In the genomic region with DNA sequence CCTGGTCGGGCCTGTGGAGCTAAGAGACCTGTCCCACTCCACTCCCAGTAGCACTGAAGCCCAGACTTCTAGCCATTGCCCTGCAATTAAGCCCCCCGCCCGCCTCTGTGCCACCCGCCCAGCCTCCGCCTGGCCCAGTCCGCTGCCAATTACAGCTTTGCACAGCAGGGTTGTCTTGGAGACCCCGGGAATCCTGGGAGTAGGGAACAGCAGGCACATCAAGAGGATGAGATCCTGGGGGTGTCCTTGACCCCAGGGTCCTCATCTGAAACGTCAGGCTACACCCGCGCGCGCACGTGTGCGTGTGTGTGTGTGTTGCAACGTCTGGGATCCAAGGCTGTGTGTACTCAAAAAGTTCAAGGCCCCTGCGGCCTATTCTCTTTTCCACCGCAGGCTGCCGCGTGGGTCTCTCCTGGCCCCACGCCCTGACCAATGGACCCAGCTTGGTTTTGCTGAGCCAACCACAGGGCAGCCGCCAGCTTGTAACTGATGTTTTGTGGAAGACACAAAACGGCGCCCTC, we compare ENCODE assay signal across 10 mouse cellular contexts. TPM values are rescaled to one million over a fixed set of nuclear protein-coding genes. Genes with fewer than 3 reads are reported as not detected.
DNase-seq lines count a peak whose midpoint lies in the region; ATAC-seq and TF ChIP-seq lines count a peak whose summit lies in the region.
"Had no signal": no experiment of that assay in that cellular context is flagged by ENCODE, and none has a peak within 500 bp of the region (broad histone marks: within the 10 kb centered on the region; RNA-seq: fewer than 3 reads in every experiment).

No protein-coding gene starts in this region.

- peaks cover 75% of the 10 kb centered on the region for H3K27me3 ChIP-seq in heart, embryonic 16.5 days (ENCODE audit: control insufficient read depth, insufficient read depth, low read length)
- H3K27me3 ChIP-seq in hindbrain, embryonic 13.5 days: peaks cover 77% of the 10 kb centered on the region
- no peaks in the 10 kb centered on the region for H3K27me3 ChIP-seq in myocyte (ENCODE audit: control insufficient read depth, insufficient read depth, insufficient read length)

- TF ChIP-seq POLR2A in myocyte (IDR thresholded peaks at IDR 0.05; ENCODE audit: insufficient read length, low read depth): no peak

- no peaks in the 10 kb centered on the region for H3K79me2 ChIP-seq in myocyte (ENCODE audit: control insufficient read depth, insufficient read depth)

- H3K36me3 ChIP-seq in heart, embryonic 16.5 days (ENCODE audit: control insufficient read depth, insufficient read depth): no peaks in the 10 kb centered on the region
- no peaks in the 10 kb centered on the region for H3K36me3 ChIP-seq in hindbrain, embryonic 13.5 days
- H3K36me3 ChIP-seq in myocyte (ENCODE audit: control insufficient read depth, insufficient read depth): no peaks in the 10 kb centered on the region
- H3K36me3 ChIP-seq: G1E had no signal

- ATAC-seq in heart, embryonic 16.5 days (replicated peaks; ENCODE audit: extremely low read depth, insufficient read depth, low FRiP score): no peak
- peak; percentile 14 for ATAC-seq in hindbrain, embryonic 13.5 days (ENCODE audit: low FRiP score)

- no peak overlapping the region for H3K27ac ChIP-seq in heart, embryonic 16.5 days (ENCODE audit: low read length)
- no peak overlapping the region for H3K27ac ChIP-seq in hindbrain, embryonic 13.5 days

- DNase-seq in heart, postnatal 10 days: no peak
- peak; percentile 81 for DNase-seq in adrenal gland, postnatal 14 days
- DNase-seq in thymus, postnatal 14 days: no peak
- DNase-seq in urinary bladder, postnatal 25 days (ENCODE audit: low spot score): no peak
- no peak for DNase-seq in gastrocnemius, postnatal 4 days (ENCODE audit: low spot score in 2 of 2)

- H3K4me2 ChIP-seq in heart, embryonic 16.5 days (ENCODE audit: low read depth, low read length): peak overlapping the region; percentile 63
- peak overlapping the region; percentile 66 for H3K4me2 ChIP-seq in hindbrain, embryonic 13.5 days
- peak overlapping the region; percentile 97 for H3K4me2 ChIP-seq in myocyte (ENCODE audit: low read depth)

- 14% methylated on average over 23 of the region's 23 CpGs for whole genome bisulfite sequencing in heart, embryonic 16.5 days
- WGBS in hindbrain, embryonic 13.5 days: 2% methylated on average over 23 of the region's 23 CpGs

- no peak overlapping the region for H3K4me3 ChIP-seq in heart, embryonic 16.5 days (ENCODE audit: low read length)
- peak overlapping the region; percentile 36 for H3K4me3 ChIP-seq in hindbrain, embryonic 13.5 days
- H3K4me3 ChIP-seq in myocyte: peak overlapping the region; percentile 8

- H3K9ac ChIP-seq in heart, embryonic 16.5 days (ENCODE audit: low read length): no peak overlapping the region
- peak overlapping the region; percentile 63 for H3K9ac ChIP-seq in hindbrain, embryonic 13.5 days

- no peak overlapping the region for H3ac ChIP-seq in myocyte (ENCODE audit: control insufficient read depth, insufficient read length)

- no peaks in the 10 kb centered on the region for H3K9me3 ChIP-seq in heart, embryonic 16.5 days (replicated peaks; ENCODE audit: control insufficient read depth, low read length)
- H3K9me3 ChIP-seq in hindbrain, embryonic 13.5 days: no peaks in the 10 kb centered on the region
- H3K9me3 ChIP-seq: G1E had no signal

- peaks cover 24% of the 10 kb centered on the region for H3K4me1 ChIP-seq in heart, embryonic 16.5 days (ENCODE audit: control insufficient read depth, insufficient read depth, low read length)
- peaks cover 56% of the 10 kb centered on the region for H3K4me1 ChIP-seq in hindbrain, embryonic 13.5 days (replicated peaks)

- intact Hi-C loops in heart, postnatal 10 days (cut with DNase I): loop anchor here (1.0 kb wide), 2 partner anchors 19 to 44 kb away; no protein-coding TSS in a partner anchor

TF ChIP-seq in myocyte, 11 proteins besides CTCF, POLR2A, EP300 and RAD21:
- TF ChIP-seq SRF (IDR thresholded peaks at IDR 0.05; ENCODE audit: control insufficient read depth, insufficient read length, low read depth) (no peak), MYOG (IDR thresholded peaks at IDR 0.05; ENCODE audit: control insufficient read depth in 1 of 3, insufficient read depth in 1 of 3, insufficient read length in 2 of 3, low read depth in 2 of 3) (peak in 1 of 3 experiments; percentile 19), TCF12 (IDR thresholded peaks at IDR 0.05; ENCODE audit: insufficient read depth, poor library complexity, severe bottlenecking) (no peak), CEBPB (IDR thresholded peaks at IDR 0.05; ENCODE audit: insufficient read depth, poor library complexity, severe bottlenecking) (no peak)
TF ChIP-seq in myocyte: peak in this region for 1.

RNA-seq across cellular contexts. Expression of a gene that starts 16.3 kb away (rescaled TPM):
- 0.20 and 0.24 TPM in 2 replicates for polyA plus RNA-seq in heart, embryonic 16.5 days (2015; fragmentation: Nextera tagmentation; extraction: Ambion mirVana)
- not detected for total RNA-seq in heart, postnatal 10 days (2021)
- 0.30 TPM in 2 replicates for total RNA-seq in adrenal gland, postnatal 14 days (2021)
- polyA plus RNA-seq in hindbrain, embryonic 13.5 days (2015; fragmentation: Nextera tagmentation; extraction: Ambion mirVana): 0.19 and 0.45 TPM in 2 replicates
- polyA plus RNA-seq in myocyte (2012; fragmentation: generic; extraction: Trizol): 44.0 TPM
- under 1 TPM; 0.13 to 0.27 TPM for total RNA-seq in gastrocnemius, postnatal 4 days (2021)
- polyA plus RNA-seq: G1E had no signal

RNA-seq across cellular contexts. Expression of a gene that starts 35.9 kb away (rescaled TPM):
- polyA plus RNA-seq in heart, embryonic 16.5 days (2015; fragmentation: Nextera tagmentation; extraction: Ambion mirVana): 0.36 and 0.71 TPM in 2 replicates
- total RNA-seq in heart, postnatal 10 days (2021): under 1 TPM; 0.17 to 0.60 TPM
- total RNA-seq in adrenal gland, postnatal 14 days (2021): 2.4 and 3.2 TPM in 2 replicates
- polyA plus RNA-seq in hindbrain, embryonic 13.5 days (2015; fragmentation: Nextera tagmentation; extraction: Ambion mirVana): 3.6 and 4.5 TPM in 2 replicates
- 3.1 TPM for polyA plus RNA-seq in myocyte (2012; fragmentation: generic; extraction: Trizol)
- 1 to 10 TPM; 1.1 to 1.8 TPM for total RNA-seq in gastrocnemius, postnatal 4 days (2021)
- total RNA-seq: G1E had no signal
- polyA plus RNA-seq: G1E had no signal

RNA-seq across cellular contexts. Expression of a gene that starts 47.1 kb away (rescaled TPM):
- not detected in 2 replicates for polyA plus RNA-seq in heart, embryonic 16.5 days (2015; fragmentation: Nextera tagmentation; extraction: Ambion mirVana)
- total RNA-seq in heart, postnatal 10 days (2021): under 1 TPM in 1 of 2 experiments, not detected in 1; 0.12 TPM
- 4.1 and 5.8 TPM in 2 replicates for total RNA-seq in adrenal gland, postnatal 14 days (2021)
- 6.1 and 6.5 TPM in 2 replicates for polyA plus RNA-seq in hindbrain, embryonic 13.5 days (2015; fragmentation: Nextera tagmentation; extraction: Ambion mirVana)
- polyA plus RNA-seq in myocyte (2012; fragmentation: generic; extraction: Trizol): 0.05 TPM
- under 1 TPM; 0.12 to 0.18 TPM for total RNA-seq in gastrocnemius, postnatal 4 days (2021)
- total RNA-seq: G1E had no signal
- polyA plus RNA-seq: G1E had no signal

RNA-seq across cellular contexts. Expression of a gene that starts 58.6 kb away (rescaled TPM):
- 4.6 and 5.7 TPM in 2 replicates for polyA plus RNA-seq in heart, embryonic 16.5 days (2015; fragmentation: Nextera tagmentation; extraction: Ambion mirVana)
- 1 to 10 TPM; 1.7 to 2.1 TPM for total RNA-seq in heart, postnatal 10 days (2021)
- total RNA-seq in adrenal gland, postnatal 14 days (2021): 0.15 TPM in 1 of 2 replicates, not detected in the other
- polyA plus RNA-seq in hindbrain, embryonic 13.5 days (2015; fragmentation: Nextera tagmentation; extraction: Ambion mirVana): 0.16 and 0.21 TPM in 2 replicates
- polyA plus RNA-seq in myocyte (2012; fragmentation: generic; extraction: Trizol): 24.6 TPM
- total RNA-seq in gastrocnemius, postnatal 4 days (2021): 10 to 100 TPM; 26.1 to 29.4 TPM
- total RNA-seq: G1E; layer of hippocampus, postnatal 10 days had no signal
- polyA plus RNA-seq: G1E had no signal
